Mouse (Mus musculus) neural tube, embryonic 14.5 days (tissue): ENCODE results near the gene Gm21988. TPM values are rescaled to one million over a fixed set of nuclear protein-coding genes. Genes with fewer than 3 reads are reported as not detected.

Experiments used
- ATAC-seq: fragments of 200-750 bp; cut with Nextera tagmentation; 2 replicates; pipeline ENCODE4 v1.8.0; 2017; ENCODE audit warnings: low read depth, mild to moderate bottlenecking, moderate TSS enrichment, moderate library complexity
- H3K27ac ChIP-seq: fragments of 300-500 bp; sonication (generic); 2 replicates; pipeline ENCODE4 v1.5.1; 2014; ENCODE audit warnings: low read depth, mild to moderate bottlenecking, control low read depth, low read length, moderate library complexity, mixed read lengths
- H3K27me3 ChIP-seq: fragments of 300-500 bp; sonication (generic); 2 replicates; pipeline ENCODE4 v1.6.1; 2014; ENCODE audit warnings: low read length; ENCODE audit not compliant: control insufficient read depth, insufficient read depth
- H3K36me3 ChIP-seq: fragments of 300-500 bp; sonication (generic); 2 replicates; pipeline ENCODE4 v1.6.1; 2014; ENCODE audit warnings: low read length, mixed read lengths; ENCODE audit not compliant: control insufficient read depth, insufficient read depth
- H3K4me1 ChIP-seq: fragments of 300-500 bp; sonication (generic); 2 replicates; pipeline ENCODE4 v1.6.1; 2014; ENCODE audit warnings: low read length; ENCODE audit not compliant: control insufficient read depth, insufficient read depth
- H3K4me2 ChIP-seq: fragments of 300-500 bp; sonication (generic); 2 replicates; pipeline ENCODE4 v1.6.1; 2014; ENCODE audit warnings: mild to moderate bottlenecking, low read depth, low read length, control low read depth
- H3K4me3 ChIP-seq: fragments of 300-500 bp; sonication (generic); 2 replicates; pipeline ENCODE4 v1.5.1; 2014; ENCODE audit warnings: low read depth, low read length, control low read depth, mixed read lengths
- H3K9ac ChIP-seq: fragments of 300-500 bp; sonication (generic); replicated peaks from 2 replicates; pipeline ENCODE4 v1.6.1; 2014; ENCODE audit warnings: low read depth, mild to moderate bottlenecking, control low read depth, low read length, mixed read lengths
- H3K9me3 ChIP-seq: fragments of 300-500 bp; sonication (generic); 2 replicates; pipeline ENCODE4 v1.6.1; 2016; ENCODE audit warnings: low read length; ENCODE audit not compliant: control insufficient read depth
- WGBS: fragments of 180-500 bp; shearing (Covaris S2); extraction: QIAGEN DNeasy Blood & Tissue Kit; methylation state at CpG from one replicate; pipeline ENCODE4 v1.1.7; 2014; 5-methylcytosine and 5-hydroxymethylcytosine counted together
- polyA plus RNA-seq: library from polyadenylated mRNA; unstranded; fragments of >200 nt; fragmentation: Nextera tagmentation; extraction: Ambion mirVana; gene quantifications from 2 replicates; pipeline ENCODE4 v1.2.1, GENCODE M21; 2014

The Gm21988 gene
- polyA plus RNA-seq, 1 experiment from 2014 or later: 12.7 TPM

- 73% methylated on average over 11 of the region's 11 CpGs for WGBS
Measured at GRCm38 (mm10) chr11:70242591-70242990, 3.0 kb upstream of the Gm21988 start.

GRCm38 (mm10) chr11:70238591-70239440 lies 814 bp downstream of the Gm21988 start:
- H3K9ac ChIP-seq: peak overlapping the region; percentile 85
- H3K4me1 ChIP-seq: peaks cover 27% of the 10 kb centered on the region
- peaks cover 11% of the 10 kb centered on the region; the same call in 1 of the 2 replicates for H3K36me3 ChIP-seq
- H3K27ac ChIP-seq: peak overlapping the region; percentile 93
- H3K4me2 ChIP-seq: peak overlapping the region; percentile 99
- 15% methylated on average over 23 of the region's 23 CpGs for WGBS
- ATAC-seq: no peak
- H3K9me3 ChIP-seq: no peaks in the 10 kb centered on the region
- no peaks in the 10 kb centered on the region for H3K27me3 ChIP-seq
- H3K4me3 ChIP-seq: peak overlapping the region; percentile 93

More at GRCm38 (mm10) chr11:70242591-70242990, 3.0 kb upstream of the Gm21988 start:
- Histone ChIP-seq H3K9ac (no peak overlapping the region), H3K4me1 (peaks cover 15% of the 10 kb centered on the region), H3K9me3 (no peaks in the 10 kb centered on the region), H3K36me3 (no peaks in the 10 kb centered on the region), H3K4me3 (no peak overlapping the region), H3K27me3 (no peaks in the 10 kb centered on the region), H3K27ac (no peak overlapping the region), H3K4me2 (no peak overlapping the region)
- ATAC-seq: no peak

GRCm38 (mm10) chr11:70237457-70238167 lies 2.0 kb downstream of the Gm21988 start, which contains the start of gene 0610010K14Rik:
Gene 0610010K14Rik (minus strand): TSS chr11:70237914.
- Histone ChIP-seq H3K4me1 (peaks cover 27% of the 10 kb centered on the region), H3K27me3 (no peaks in the 10 kb centered on the region), H3K4me2 (peak within 1 kb of the TSS; percentile 99), H3K9ac (peak within 1 kb of the TSS; percentile 76), H3K9me3 (no peaks in the 10 kb centered on the region), H3K36me3 (peaks cover 11% of the 10 kb centered on the region; the same call in 1 of the 2 replicates), H3K4me3 (peak within 1 kb of the TSS; percentile 93), H3K27ac (peak within 1 kb of the TSS; percentile 93)
- under 1% methylated on average over 68 of the region's 70 CpGs for WGBS
- ATAC-seq: peak; percentile 93

- Histone ChIP-seq H3K4me1 (peaks cover 27% of the 10 kb centered on the region), H3K27ac (peak overlapping the region; percentile 93), H3K4me2 (peak overlapping the region; percentile 99), H3K27me3 (no peaks in the 10 kb centered on the region), H3K36me3 (peaks cover 11% of the 10 kb centered on the region; the same call in 1 of the 2 replicates), H3K9ac (peak overlapping the region; percentile 76), H3K4me3 (peak overlapping the region; percentile 93), H3K9me3 (no peaks in the 10 kb centered on the region)
- no peak for ATAC-seq
- WGBS: 27% methylated on average over 7 of the region's 7 CpGs
Measured at GRCm38 (mm10) chr11:70236717-70237116, 2.9 kb downstream of the Gm21988 start.

GRCm38 (mm10) chr11:70235254-70235900 lies 4.3 kb downstream of the Gm21988 start:
- Histone ChIP-seq H3K27ac (no peak overlapping the region), H3K4me3 (no peak overlapping the region), H3K27me3 (no peaks in the 10 kb centered on the region), H3K4me1 (peaks cover 23% of the 10 kb centered on the region), H3K36me3 (peaks cover 11% of the 10 kb centered on the region; the same call in 1 of the 2 replicates), H3K9me3 (no peaks in the 10 kb centered on the region), H3K9ac (no peak overlapping the region), H3K4me2 (no peak overlapping the region)
- 95% methylated on average over 12 of the region's 12 CpGs for WGBS
- ATAC-seq: no peak

- Histone ChIP-seq H3K36me3 (peaks cover 11% of the 10 kb centered on the region; the same call in 1 of the 2 replicates), H3K4me3 (no peak overlapping the region), H3K4me2 (no peak overlapping the region), H3K27me3 (peaks cover 2% of the 10 kb centered on the region; the same call in 1 of the 2 replicates), H3K9ac (no peak overlapping the region), H3K4me1 (peaks cover 21% of the 10 kb centered on the region), H3K27ac (no peak overlapping the region), H3K9me3 (no peaks in the 10 kb centered on the region)
- WGBS: 90% methylated on average over 7 of the region's 8 CpGs
- no peak for ATAC-seq
Measured at GRCm38 (mm10) chr11:70234497-70234896, 5.1 kb downstream of the Gm21988 start.

GRCm38 (mm10) chr11:70234037-70234436 lies 5.6 kb downstream of the Gm21988 start:
- WGBS: 64% methylated on average over 5 of the region's 5 CpGs
- Histone ChIP-seq H3K4me2 (no peak overlapping the region), H3K27me3 (peaks cover 4% of the 10 kb centered on the region), H3K4me3 (no peak overlapping the region), H3K27ac (no peak overlapping the region), H3K9ac (no peak overlapping the region), H3K9me3 (no peaks in the 10 kb centered on the region), H3K36me3 (peaks cover 11% of the 10 kb centered on the region; the same call in 1 of the 2 replicates), H3K4me1 (peaks cover 20% of the 10 kb centered on the region)
- ATAC-seq: no peak

- 32% methylated on average over 8 of the region's 8 CpGs for WGBS
- Histone ChIP-seq H3K4me1 (peaks cover 12% of the 10 kb centered on the region), H3K27me3 (peaks cover 6% of the 10 kb centered on the region), H3K4me3 (peak overlapping the region; percentile 23; the same call in 1 of the 2 replicates), H3K27ac (no peak overlapping the region), H3K9ac (peak overlapping the region; percentile 41), H3K9me3 (no peaks in the 10 kb centered on the region), H3K4me2 (peak overlapping the region; percentile 37), H3K36me3 (peaks cover 11% of the 10 kb centered on the region; the same call in 1 of the 2 replicates)
- no peak for ATAC-seq
Measured at GRCm38 (mm10) chr11:70233016-70233415, 6.6 kb downstream of the Gm21988 start.
